Mouse (Mus musculus): ENCODE results near the gene Cyb5r2. TPM values are rescaled to one million over a fixed set of nuclear protein-coding genes. Genes with fewer than 3 reads are reported as not detected.
A peak's percentile ranks its signal among the peaks of the same experiment; 100 is the strongest.

Cyb5r2 gene
- not detected in 2 replicates for total RNA-seq (2017)

DNA sequence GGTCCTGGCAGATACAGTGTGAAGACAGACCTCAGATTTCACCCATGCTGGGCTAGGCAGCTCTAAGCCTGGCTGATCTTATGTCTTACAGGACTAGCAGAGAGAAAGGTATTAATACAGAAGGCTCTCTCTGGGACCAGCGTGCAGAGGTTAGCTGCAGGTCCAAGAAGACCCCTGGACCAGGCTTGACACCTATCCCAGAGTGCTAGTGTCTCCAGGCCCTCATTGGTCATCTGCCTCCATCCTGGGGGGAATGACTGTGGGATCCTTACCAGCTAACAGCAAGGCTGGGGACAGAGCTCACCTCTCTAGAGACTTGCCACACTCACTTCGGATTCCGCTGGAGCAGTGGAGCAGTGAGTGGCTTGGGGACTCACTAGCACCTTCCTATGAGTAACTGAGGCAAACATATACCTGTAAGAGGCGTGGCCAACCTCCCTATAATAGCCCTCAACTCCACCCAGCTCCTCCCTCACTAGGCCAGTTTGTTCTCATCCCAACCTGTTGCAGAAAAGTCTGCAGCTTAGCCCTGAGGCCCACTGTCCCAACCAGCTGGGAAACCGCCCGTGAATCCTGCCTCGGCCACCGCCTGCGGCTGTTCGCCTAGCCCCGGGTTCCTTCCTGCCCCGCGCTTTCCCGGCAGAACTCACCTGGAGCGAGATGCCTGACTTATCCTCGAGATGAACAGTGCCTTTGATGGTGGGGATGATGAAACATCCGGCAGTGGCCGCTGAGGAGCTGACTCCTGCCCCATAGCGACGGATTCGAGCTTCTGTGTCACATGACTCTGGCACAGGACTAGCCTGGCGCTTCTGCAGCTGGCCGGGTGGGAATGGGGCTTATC is at the start of gene Cyb5r2:
TSS of gene Cyb5r2 (minus strand) at position 725 of the 844 bp plus-strand sequence.
- ATAC-seq (replicated peaks in 1 of 2; ENCODE audit: insufficient read depth in 1 of 2, low FRiP score in 2 of 2, low TSS enrichment in 1 of 2, low read depth in 1 of 2, poor library complexity in 2 of 2, severe bottlenecking in 2 of 2): peak; percentile 55 to 64

GRCm38 (mm10) chr7:107802138-107802537 is 44.3 kb upstream of the Cyb5r2 start:
- ATAC-seq (replicated peaks in 1 of 2; ENCODE audit: insufficient read depth in 1 of 2, low FRiP score in 2 of 2, low TSS enrichment in 1 of 2, low read depth in 1 of 2, poor library complexity in 2 of 2, severe bottlenecking in 2 of 2): no peak

- no peak for ATAC-seq (replicated peaks in 1 of 2; ENCODE audit: insufficient read depth in 1 of 2, low FRiP score in 2 of 2, low TSS enrichment in 1 of 2, low read depth in 1 of 2, poor library complexity in 2 of 2, severe bottlenecking in 2 of 2)
Observed at GRCm38 (mm10) chr7:107801108-107801507, 43.3 kb upstream of the Cyb5r2 start, which contains the start of gene Ovch2. Ovch2 (minus strand) TSS chr7:107801208.

DNA sequence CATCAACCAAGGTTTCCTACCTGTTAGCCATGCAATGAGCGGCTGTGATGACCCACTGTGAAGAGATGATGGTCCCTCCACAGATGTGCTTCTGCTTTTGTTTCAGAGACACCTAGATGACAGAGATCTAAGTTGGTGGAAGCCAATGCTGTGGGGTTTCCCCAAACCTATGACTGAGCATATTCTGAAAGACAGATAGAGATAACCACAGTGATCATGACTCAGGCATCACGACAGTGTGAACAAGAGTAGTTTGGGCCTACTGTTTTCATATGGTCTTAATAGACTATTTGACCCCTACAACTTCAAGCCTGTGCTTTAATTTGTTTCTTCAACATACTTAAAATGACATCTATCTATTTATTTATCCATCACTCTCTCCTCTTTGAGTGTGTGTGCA is 38.7 kb upstream of the Cyb5r2 start:
- ATAC-seq (replicated peaks in 1 of 2; ENCODE audit: insufficient read depth in 1 of 2, low FRiP score in 2 of 2, low TSS enrichment in 1 of 2, low read depth in 1 of 2, poor library complexity in 2 of 2, severe bottlenecking in 2 of 2): no peak

DNA sequence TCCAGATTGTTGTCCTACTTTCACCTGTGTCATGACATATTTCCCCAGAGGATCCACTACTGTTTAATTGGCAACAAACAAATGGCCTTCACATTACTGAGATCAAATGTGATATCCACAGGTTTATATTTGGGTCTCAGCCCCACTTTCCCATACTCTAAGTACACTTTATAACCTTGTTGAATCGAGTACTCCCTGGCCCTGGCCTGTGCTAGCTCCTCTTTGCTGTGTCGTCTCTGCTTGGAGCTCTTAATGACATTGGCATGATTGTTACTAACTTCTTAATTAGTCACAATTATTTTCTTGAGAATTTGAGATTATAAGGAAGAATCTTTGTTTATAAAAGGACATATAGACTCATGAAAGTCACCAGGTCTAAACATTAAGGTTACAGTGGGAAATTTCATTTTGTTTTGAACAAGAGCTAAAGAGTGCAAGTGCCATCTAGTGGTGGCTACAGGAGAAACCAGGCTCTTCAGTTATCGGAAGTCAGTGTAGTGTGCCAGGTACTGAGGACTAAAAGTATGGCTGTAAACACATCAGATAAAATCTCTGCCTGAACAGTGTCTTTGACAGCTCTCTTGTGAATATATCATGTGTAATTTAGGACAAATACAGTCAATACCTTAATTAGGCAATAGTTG is 30.3 kb upstream of the Cyb5r2 start:
- ATAC-seq (replicated peaks in 1 of 2; ENCODE audit: insufficient read depth in 1 of 2, low FRiP score in 2 of 2, low TSS enrichment in 1 of 2, low read depth in 1 of 2, poor library complexity in 2 of 2, severe bottlenecking in 2 of 2): peak; percentile 62 to 74; a peak in 2 of 4 replicates

DNA sequence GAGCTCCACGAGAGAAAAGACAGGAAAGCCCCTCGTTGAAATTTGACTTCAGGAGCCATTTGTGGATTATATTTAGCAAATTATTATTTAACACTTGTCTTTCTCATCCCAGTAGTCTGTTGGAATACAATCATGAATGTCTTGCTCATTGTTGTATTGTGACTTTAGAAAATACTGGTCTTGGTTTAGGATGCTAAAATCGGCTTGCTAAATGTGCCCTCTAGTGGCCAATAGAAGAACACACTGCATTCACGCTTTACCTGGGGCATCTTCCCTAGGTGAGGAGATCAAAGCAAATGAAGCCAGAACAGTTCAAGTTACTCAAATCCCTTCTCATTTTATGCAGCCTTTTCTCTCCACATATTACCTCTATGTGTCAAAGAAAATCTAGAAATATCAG is 21.8 kb upstream of the Cyb5r2 start:
- no peak for ATAC-seq (replicated peaks in 1 of 2; ENCODE audit: insufficient read depth in 1 of 2, low FRiP score in 2 of 2, low TSS enrichment in 1 of 2, low read depth in 1 of 2, poor library complexity in 2 of 2, severe bottlenecking in 2 of 2)

DNA sequence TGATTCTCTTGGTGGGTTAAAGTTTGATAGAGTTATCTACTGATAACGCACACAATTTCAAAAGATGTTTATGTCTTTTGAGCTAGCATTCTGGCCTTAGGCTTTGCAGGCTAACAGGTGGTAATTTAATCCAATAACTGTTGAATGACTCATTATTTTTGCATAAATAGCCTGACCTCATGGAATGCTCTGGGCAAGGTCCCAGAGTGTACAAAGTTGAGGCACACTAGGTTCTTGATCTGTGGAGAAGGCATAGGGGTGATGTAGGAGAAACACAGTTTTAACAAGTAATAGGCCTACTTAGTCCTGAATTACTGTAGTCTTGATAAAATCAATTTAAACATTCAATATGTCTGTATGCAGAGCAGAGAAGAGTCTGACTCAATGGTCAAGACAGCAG is 20.4 kb upstream of the Cyb5r2 start:
- ATAC-seq (replicated peaks in 1 of 2; ENCODE audit: insufficient read depth in 1 of 2, low FRiP score in 2 of 2, low TSS enrichment in 1 of 2, low read depth in 1 of 2, poor library complexity in 2 of 2, severe bottlenecking in 2 of 2): no peak

DNA sequence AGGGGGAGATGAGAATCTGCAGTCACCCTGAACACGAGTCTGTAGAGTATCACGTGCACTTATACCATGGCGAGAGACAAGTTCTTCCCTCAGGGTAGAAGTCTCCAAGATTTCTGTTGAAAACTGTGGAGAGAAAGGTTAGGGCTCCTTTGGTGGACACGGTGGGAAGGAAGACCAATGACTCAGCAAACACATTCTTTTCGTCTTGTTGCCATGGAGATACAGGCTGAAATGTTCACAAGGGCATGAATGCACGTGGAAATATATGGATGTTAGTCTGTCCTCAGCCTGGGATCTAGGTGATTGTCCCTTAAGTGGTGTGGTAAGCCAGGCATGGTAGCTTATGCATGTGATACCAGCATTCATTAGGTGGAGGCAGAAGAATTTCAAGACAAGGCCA is 13.0 kb upstream of the Cyb5r2 start:
- no peak for ATAC-seq (replicated peaks in 1 of 2; ENCODE audit: insufficient read depth in 1 of 2, low FRiP score in 2 of 2, low TSS enrichment in 1 of 2, low read depth in 1 of 2, poor library complexity in 2 of 2, severe bottlenecking in 2 of 2)

DNA sequence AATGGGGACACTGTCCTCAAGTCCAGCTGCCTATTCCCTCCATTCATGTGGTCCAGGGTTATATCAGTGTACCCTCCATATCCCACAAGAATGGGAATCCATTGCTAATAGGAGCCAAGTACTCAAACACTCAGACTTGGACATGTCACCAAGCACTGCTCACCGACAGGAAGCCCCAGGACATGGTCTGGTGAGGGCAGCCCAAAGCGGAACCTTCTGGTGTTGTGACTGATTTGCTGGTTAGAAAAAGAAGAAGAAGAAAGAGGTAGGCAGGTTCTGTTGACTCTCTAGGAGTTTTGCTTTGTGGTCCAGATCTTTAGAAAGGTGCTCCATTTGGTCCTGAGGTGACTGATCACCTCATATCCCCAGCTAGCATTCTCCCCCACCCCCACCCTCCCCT is 1.1 kb downstream of the Cyb5r2 start:
- peak; percentile 48 to 63; a peak in 2 of 4 replicates for ATAC-seq (replicated peaks in 1 of 2; ENCODE audit: insufficient read depth in 1 of 2, low FRiP score in 2 of 2, low TSS enrichment in 1 of 2, low read depth in 1 of 2, poor library complexity in 2 of 2, severe bottlenecking in 2 of 2)

- ATAC-seq (replicated peaks in 1 of 2; ENCODE audit: insufficient read depth in 1 of 2, low FRiP score in 2 of 2, low TSS enrichment in 1 of 2, low read depth in 1 of 2, poor library complexity in 2 of 2, severe bottlenecking in 2 of 2): no peak
Observed at GRCm38 (mm10) chr7:107755905-107756304, 1.9 kb downstream of the Cyb5r2 start.

DNA sequence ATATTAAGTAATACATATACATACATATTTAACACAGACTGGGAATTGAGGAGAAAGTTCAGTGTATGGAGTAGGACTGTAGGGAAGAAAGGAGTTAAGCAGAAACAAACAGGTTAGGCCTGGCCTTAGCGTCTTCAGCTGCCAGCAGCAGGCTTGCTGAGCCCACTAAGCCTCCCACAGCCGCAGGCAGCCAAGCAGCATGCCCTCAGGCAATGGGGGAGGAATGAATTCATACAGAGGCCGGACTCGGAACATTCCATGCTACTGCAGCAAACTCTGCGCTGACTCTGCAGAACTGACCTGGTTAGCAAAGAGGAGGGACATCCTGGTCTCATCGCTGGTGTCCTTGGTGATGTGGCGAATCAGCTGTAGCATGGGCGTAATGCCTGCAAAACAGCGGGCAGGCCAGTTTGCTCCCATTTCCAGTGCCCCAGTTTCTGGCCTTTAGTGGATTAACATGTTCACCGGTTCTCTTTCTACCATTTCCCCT is 5.8 kb downstream of the Cyb5r2 start:
- ATAC-seq (replicated peaks in 1 of 2; ENCODE audit: insufficient read depth in 1 of 2, low FRiP score in 2 of 2, low TSS enrichment in 1 of 2, low read depth in 1 of 2, poor library complexity in 2 of 2, severe bottlenecking in 2 of 2): no peak

- no peak for ATAC-seq (replicated peaks in 1 of 2; ENCODE audit: insufficient read depth in 1 of 2, low FRiP score in 2 of 2, low TSS enrichment in 1 of 2, low read depth in 1 of 2, poor library complexity in 2 of 2, severe bottlenecking in 2 of 2)
Observed at GRCm38 (mm10) chr7:107749721-107750120, 8.1 kb downstream of the Cyb5r2 start.

- peak; percentile 60 to 71; a peak in 2 of 4 replicates for ATAC-seq (replicated peaks in 1 of 2; ENCODE audit: insufficient read depth in 1 of 2, low FRiP score in 2 of 2, low TSS enrichment in 1 of 2, low read depth in 1 of 2, poor library complexity in 2 of 2, severe bottlenecking in 2 of 2)
Observed at GRCm38 (mm10) chr7:107749270-107749669, 8.6 kb downstream of the Cyb5r2 start.

DNA sequence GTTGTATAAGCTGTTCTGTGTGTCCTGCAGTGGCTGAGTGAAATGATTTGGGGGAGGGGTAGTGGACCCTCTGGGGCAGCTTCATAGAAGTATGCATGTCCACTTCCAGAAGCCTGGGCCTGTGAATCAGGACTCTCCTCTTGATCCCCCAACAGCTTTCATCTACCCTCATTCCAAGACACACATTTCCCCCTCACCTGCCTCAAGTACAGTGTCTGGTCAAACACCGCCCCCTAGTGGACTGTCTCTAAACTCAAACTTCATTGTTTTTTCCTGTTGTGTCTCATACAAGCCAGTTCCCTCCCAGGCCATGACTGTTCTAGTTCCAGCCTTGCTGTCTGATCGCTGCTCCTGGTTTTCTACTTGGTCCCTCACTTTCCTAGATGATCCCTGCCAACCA is 9.9 kb downstream of the Cyb5r2 start:
- ATAC-seq (replicated peaks in 1 of 2; ENCODE audit: insufficient read depth in 1 of 2, low FRiP score in 2 of 2, low TSS enrichment in 1 of 2, low read depth in 1 of 2, poor library complexity in 2 of 2, severe bottlenecking in 2 of 2): peak; percentile 53 to 63; a peak in 2 of 4 replicates

DNA sequence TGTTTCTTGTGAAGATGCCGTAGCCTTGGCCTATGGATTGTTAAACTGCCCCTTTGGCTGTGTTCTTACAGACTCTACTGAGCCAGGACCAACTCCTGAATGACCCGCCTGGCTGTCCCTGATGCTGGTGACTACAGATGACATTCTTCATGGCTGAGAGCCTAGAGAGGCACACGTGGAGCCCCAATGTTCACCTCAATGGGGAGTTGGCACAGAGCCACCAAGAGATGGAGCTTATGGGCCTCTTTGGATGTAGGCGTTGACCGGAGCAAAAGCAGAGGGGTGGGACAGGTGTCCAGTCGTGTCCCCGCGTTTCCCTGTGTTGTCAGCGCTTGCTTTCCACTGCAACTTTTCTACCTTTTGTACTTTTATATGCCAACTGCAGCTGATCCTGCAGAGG is 10.4 kb downstream of the Cyb5r2 start:
- no peak for ATAC-seq (replicated peaks in 1 of 2; ENCODE audit: insufficient read depth in 1 of 2, low FRiP score in 2 of 2, low TSS enrichment in 1 of 2, low read depth in 1 of 2, poor library complexity in 2 of 2, severe bottlenecking in 2 of 2)

DNA sequence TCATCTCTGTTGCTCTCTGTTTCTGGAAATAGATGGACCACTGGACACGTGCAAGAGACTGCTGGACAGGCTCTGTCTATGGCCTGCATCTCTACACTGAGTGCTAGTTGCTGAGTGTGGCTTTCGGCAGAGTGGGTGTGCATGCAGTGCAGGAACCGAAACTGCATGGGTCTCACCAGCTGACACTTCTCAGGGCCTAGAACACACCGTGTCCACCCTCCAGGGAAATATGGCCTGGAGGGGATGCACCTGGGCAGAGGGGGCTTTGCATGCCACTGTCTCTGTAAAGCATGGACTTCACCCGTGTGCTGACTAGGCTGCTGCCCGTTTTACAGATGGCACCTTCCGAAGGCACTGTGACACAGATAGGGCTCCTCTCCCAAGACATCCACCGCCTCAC is 11.8 kb downstream of the Cyb5r2 start:
- no peak for ATAC-seq (replicated peaks in 1 of 2; ENCODE audit: insufficient read depth in 1 of 2, low FRiP score in 2 of 2, low TSS enrichment in 1 of 2, low read depth in 1 of 2, poor library complexity in 2 of 2, severe bottlenecking in 2 of 2)

GRCm38 (mm10) chr7:107745111-107745510 is 12.7 kb downstream of the Cyb5r2 start:
- no peak for ATAC-seq (replicated peaks in 1 of 2; ENCODE audit: insufficient read depth in 1 of 2, low FRiP score in 2 of 2, low TSS enrichment in 1 of 2, low read depth in 1 of 2, poor library complexity in 2 of 2, severe bottlenecking in 2 of 2)

DNA sequence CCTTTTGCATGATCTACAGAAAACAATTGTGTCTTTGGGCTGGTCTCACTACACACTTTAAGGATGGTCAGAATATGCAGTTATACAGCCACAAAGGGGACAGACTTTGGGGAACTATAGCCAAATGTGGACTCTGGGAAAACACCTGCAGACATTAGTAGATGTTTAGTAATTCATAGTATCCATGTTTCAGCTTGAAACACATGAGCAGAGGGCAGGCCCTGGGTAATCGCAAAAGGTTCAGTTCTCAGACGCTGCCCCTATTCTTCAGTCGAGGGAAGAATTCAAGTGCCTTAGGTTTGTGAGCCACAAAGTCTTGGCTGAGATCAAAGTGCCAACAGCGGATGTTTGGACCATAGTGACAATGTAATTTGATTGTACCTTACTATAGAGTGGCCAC is 13.4 kb downstream of the Cyb5r2 start:
- no peak for ATAC-seq (replicated peaks in 1 of 2; ENCODE audit: insufficient read depth in 1 of 2, low FRiP score in 2 of 2, low TSS enrichment in 1 of 2, low read depth in 1 of 2, poor library complexity in 2 of 2, severe bottlenecking in 2 of 2)

All from hematopoietic stem cell, adult 5-6 weeks (primary cell).